Mouse (Mus musculus) thymus, postnatal 25 days (tissue): ENCODE data around the gene Pfkfb4.

Experiments
- DNase-seq: peaks from one replicate; pipeline ENCODE4 v3.0.0; 2022

Pfkfb4 gene

DNA sequence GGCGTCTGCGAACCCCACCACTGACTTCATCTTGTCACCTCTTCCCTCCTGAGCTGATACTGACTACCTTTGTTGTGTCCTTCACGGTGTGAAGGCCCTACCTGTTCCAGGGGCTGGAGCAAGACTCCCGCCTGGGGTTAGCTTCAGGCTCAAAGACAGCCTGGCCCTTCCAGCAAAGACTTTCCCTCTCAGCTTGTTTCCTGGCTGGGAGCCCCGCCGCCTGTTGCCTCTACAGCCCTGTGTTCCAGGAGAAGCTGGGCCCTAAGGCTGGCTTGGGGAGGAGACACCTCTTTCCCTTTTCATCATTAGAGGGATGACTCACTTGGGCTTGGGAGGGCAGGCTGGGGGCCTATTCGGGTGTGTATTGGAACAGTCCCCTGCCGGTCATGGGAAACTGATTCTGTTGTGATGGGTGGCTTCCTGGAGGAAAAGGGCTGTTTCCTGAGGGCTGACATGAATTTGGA, 47.4 kb downstream of the Pfkfb4 start:
- no peak for DNase-seq

DNA sequence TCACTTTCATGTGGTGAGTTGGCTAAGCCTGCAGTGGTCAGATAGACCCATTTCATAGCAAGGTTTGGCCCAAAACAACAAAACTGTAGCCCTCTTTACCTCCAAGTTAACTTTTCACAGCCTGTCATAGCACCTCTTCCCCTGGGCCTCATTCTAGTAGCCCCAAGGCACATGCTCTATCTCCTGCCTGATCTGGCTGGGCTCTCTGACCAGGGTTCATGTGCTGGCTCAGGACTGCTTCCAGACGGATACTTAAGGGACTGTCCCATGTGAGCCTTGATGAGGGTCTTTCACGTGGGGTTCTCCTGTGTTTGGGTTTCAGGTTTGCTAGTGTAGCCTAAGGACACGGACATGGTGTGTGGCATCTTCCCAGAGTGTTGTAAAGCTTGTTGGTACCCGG, 48.1 kb downstream of the Pfkfb4 start:
- DNase-seq: no peak

- DNase-seq: no peak
Observed at GRCm38 (mm10) chr9:109040216-109040615, 48.6 kb downstream of the Pfkfb4 start.

DNA sequence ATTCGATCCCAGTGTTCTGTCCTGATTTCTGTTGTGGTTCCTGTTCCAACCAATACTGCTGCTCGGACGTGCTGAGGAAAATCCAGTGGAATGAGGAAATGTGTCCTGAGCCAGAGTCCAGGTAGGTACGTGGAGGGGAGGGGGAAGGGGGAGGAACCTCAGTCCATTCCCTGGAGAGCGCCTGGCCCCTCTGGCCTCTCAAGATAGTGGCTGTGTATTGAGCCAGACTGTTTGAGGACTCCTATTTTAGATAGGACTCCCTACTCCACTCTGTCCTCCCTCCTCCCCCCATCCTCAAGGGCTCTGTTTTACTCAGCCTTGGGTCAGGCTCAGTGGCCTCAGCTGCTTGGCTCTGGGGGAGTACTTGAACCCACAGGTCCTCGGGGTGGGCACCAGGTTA, 49.3 kb downstream of the Pfkfb4 start:
- DNase-seq: no peak

- DNase-seq: no peak
Observed at GRCm38 (mm10) chr9:109041351-109041750, 49.8 kb downstream of the Pfkfb4 start.

GRCm38 (mm10) chr9:109046306-109046705, 54.7 kb downstream of the Pfkfb4 start:
- peak; percentile 85 for DNase-seq

- DNase-seq: no peak
Observed at GRCm38 (mm10) chr9:109049316-109049715, 57.7 kb downstream of the Pfkfb4 start.

DNA sequence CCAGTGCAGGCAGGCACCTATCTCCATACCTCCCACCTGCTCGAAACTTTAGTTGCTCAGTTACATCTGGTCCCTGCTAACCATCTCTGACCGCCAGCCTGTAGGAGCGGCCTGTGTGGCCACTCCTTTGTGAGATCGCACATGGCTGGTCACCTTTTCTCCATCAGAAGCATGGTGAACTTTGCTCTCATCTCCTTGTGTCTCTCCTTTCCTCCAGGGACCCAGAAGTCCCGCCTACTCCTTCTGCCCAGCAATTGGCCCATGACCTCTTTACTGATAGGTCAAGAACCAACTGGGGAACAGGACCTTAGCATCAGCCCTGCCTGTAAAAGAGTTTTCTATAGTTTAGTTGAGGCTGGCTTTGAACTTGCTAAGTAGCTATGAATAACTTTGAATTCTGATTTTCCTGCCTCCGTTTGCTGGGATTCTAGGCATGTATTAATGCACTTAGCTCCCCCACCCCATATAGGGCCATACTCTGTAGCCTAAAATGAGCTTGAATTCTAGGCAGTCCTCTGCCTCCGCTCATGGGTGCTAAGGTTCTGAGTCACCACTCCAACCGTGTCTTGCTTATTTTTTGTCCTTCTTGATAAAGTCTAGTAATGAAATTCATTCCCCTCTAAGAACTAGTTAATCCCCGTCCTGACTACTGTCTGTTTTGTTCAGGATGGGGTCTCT, 58.6 kb downstream of the Pfkfb4 start:
- no peak for DNase-seq

DNA sequence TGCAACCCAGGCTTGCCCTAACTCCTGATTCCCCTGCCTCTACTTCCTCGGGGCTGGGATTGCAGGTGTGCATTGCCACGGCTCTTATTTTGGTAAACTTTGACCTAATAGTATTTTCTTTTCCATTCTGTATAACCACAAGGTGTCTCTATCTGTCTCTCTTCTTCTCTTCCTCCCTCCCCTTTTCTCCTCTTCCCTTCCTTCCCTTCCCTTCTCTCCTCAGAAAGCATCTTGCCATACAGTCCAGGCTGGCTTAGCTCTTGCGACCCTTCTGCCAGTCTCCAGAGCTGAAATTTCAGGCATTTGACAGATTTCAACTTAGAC, 59.1 kb downstream of the Pfkfb4 start:
- DNase-seq: no peak

- peak; percentile 66 for DNase-seq
Observed at GRCm38 (mm10) chr9:109051011-109051501, 59.5 kb downstream of the Pfkfb4 start.

DNA sequence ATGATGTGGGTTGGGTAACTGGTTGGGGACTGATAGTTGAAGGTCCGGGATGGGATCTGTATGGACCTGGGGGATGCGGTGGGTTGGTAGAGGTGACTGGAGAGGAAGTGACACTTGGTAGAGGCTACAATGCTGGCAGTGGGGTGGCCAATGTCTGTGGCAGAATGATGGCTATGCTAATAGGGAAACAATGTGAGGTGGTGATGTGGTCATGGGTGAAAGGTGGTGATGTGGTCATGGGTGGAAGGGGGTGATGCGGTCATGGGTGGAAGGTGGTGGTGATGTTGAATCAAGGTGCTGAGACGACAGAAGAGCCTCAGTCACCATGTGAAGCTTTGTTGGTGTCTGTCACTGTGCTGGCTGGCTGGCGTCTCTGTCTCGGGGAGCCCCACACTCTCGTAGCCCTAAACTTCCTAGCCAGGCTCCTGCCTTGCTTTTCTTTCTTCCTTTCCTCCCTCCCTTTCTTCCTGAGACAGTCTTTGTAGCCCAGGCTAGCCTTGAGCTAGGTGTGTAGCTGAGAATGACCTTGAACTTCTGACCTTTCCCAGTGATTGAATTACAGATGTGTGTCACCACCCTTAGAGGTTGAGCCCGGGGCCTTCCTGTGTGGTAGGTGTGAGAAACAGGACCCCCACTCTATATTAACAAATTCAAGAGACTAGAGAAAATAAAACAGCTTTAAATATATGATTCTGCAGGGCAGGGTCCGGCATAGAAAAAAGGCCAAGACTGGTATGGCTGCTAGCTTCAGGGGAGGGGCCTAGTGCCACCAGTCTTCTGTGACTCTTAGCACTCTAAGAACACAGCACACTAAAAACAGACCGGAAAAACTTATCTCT, 60.3 kb downstream of the Pfkfb4 start:
- no peak for DNase-seq

DNA sequence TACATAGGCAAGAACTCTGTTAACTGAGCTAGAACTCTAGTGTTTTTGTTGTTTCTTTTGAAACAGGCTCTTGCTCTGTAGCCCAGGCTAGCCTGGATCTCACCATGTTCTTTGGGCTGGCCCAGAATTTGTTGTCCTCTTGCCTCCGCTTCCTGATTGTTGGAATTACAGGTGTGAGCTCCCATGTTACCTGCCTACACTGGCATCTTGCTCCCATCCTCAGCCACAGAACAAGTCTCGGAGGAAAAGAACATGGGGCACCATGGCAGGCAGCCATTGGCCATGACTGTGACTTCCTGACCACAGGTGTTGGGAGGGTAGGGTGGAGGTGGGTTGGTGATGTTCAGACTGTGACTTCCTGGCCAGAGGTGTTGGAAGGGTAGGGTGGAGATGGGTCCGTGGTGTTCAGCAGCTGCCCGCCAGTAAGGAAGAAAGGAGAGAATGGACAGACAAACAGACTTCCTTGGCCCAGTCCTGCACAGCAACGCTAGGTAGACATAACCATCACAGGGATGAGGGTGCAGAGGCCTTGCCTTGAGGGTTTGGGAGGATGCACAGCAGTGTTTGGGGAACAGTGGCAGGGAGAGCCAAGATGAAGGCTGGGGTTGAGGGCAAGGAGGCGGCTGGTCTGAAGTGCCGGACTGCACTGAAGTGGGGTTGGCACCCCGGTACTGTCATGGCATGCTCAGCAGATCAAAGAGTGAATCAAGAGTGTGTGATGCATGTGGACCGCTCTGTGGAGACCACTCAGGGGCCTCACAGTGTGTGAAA, 61.1 kb downstream of the Pfkfb4 start:
- no peak for DNase-seq

DNA sequence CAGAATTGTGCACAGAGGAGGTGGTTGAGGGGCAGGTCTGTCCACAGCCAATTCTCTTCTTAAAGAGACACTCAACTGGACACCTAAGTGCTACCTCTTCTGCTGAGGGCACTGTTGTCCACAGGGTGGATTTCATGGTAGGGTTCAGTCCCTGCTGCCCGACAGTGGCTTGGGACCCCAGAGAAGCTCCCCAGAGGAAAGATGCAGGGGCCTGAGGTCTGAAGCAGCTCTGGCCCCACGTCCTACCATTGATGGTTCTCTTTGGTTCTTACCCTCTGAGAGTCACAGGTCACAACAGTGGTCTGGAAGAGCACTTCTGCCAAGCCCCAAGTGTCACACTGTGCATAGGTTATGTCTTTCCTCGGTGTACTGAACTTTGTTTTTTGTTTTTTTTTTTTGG, 61.8 kb downstream of the Pfkfb4 start:
- DNase-seq: no peak

DNA sequence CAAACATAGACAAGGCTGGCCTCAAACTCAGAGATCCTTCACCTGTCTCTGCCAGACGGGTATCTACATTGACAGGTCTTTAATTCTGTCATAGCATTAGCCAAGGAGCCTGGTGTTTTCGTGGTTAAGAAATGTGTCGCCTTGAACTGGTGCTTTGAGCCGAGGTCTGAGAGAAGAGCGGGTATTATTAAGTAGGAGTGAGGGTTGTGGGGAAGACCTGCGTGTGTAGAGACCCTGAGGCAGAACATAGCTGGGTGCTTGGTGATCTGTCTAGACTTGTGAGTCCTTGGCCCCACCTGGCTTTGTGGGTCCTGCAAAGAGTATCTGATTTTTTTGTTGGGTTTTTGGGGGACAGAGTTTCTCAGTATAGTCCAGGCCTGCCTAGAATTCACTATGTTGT, 62.3 kb downstream of the Pfkfb4 start:
- no peak for DNase-seq

DNA sequence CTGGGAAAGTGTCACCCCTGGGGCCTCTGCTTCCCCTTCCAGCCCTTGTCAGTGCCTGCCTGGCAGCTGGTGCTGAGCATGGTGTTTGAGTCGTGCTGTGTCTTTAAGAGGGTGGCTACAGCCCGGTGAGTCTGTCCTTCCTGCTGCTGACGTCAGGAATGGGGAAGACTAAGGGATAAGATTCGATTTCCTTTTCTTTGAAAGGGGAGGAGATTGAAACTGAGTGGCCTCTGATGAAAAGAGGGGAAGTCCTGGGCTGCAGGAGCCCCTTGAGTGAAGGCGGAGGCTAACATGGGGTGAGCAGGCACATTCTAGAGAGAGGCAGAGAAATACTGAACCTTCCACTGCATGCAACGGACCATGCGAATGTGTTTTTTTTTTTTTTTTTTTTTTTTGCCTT, 63.1 kb downstream of the Pfkfb4 start:
- DNase-seq: peak; percentile 70

DNA sequence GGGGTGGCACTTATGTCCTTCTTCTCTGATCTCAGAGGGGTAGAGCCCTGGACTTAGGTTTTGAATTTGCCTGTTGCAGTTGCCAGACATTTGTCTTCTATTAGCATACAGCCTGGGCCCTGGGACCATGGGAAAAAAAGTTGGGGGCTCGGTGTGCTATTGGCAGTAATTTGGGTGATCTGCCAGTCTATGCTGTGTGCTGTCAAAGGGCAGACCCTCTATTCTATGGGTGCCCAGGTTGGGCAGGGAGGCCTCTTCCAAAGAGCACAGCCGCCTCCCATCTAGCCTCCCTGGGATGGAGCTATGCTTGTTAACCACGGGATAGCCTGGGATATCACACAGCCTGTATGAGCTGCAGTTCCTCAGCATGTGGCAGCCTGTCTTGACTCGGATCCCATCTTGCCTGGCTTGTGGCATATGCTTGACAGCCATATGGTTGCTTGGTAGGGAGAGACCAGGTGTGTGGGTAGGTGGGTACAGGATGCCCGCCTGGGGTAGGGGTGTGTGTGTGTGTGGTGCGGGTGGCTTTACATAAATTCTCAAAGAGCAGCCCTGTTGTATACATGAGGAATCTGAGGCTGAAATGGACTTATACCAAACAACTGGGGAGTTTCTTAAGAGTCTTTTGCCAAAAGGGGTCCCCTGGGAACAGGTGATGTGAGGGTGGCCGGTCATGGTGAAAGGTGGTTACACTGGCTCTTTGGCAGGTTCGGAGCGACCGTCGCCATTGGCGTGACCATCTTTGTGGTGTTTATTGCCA, 63.9 kb downstream of the Pfkfb4 start:
- DNase-seq: no peak

DNA sequence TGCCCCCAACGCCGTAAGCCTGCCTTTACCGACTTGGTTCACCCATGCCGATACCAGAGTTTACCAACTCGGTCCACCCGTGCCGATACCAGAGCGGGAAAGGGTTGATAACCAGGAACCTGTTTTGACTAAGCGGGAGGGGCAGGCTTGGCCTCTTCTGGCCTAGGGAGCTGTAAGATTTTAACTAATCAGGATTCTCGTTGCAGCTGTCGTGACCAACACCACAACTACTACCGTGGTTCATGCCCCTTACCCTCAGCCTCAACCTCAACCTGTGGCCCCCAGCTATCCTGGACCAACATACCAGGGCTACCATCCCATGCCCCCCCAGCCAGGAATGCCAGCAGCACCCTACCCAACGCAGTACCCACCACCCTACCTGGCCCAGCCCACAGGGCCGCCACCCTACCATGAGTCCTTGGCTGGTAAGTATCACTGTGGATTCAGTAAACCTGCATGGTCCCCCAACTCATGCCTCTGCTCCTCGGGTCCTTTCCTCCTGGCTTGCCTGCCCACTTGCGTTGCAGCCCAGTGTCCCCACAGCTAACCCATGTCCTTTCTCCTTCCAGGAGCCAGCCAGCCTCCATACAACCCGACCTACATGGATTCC, 64.6 kb downstream of the Pfkfb4 start:
- DNase-seq: no peak

DNA sequence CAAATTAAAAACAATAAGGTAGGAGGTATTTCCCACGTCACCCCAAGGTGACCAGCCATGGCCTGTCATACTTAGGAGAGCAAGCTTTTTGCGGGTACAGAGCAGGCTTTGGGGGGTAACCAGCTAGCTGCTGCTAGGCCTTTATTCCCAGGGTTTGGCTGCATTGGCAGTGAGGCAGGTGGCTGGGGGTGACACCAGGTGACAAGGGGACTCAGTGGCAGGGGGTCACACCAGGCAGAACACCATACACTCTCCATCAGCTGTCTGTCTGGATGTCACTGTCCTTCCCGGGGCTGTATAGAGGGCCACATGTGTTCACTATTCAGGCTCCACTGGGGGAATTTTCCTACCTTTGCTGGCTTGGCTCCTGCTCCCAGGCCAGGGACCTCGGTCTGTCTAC, 65.3 kb downstream of the Pfkfb4 start:
- no peak for DNase-seq

- DNase-seq: no peak
Observed at GRCm38 (mm10) chr9:109057543-109057942, 66.0 kb downstream of the Pfkfb4 start.

- no peak for DNase-seq
Observed at GRCm38 (mm10) chr9:109058006-109058765, 66.6 kb downstream of the Pfkfb4 start.

DNA sequence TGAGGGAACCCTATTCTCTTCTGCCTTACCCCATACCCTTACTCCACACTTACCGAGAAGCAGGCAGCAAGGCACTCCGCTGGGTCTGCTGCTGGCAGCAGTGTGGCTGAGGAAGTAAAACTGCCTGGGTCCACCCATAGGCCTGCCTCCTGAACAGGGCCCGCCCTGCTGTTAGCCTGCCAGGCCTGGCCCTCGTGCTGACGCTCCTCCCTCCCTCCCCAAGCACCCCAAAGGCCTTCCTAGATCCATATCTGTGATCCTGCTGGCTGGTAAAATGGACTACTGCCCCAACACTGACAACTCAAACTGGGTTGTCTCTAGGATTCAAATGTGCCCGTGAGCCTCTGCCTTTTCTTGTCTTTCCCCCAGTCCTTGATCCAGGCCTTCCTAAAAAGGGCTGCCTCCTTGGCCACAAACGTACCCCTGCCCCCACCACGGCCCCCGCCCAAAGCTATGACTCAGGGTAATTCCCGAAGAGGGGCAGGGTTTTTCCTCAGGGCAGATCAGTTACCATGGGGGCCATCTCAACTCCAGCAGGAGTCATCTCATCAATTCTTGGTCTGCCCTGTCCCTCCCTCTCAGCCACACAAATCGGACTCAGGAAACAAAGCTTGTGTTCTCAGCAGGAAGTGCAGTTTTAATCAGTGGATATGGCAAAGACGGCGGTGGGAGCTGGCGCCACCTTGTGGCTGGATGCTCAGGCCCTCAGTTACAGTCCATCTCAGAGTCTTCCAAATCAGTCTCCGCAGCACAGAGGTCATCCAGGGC, 67.7 kb downstream of the Pfkfb4 start, which contains the start of gene Trex1:
Trex1 (minus strand) TSS at position 599 of the 768 bp plus-strand sequence.
- DNase-seq: peak; percentile 88
